Mouse (Mus musculus): ENCODE measurements around the gene Dnm3.

DNA sequence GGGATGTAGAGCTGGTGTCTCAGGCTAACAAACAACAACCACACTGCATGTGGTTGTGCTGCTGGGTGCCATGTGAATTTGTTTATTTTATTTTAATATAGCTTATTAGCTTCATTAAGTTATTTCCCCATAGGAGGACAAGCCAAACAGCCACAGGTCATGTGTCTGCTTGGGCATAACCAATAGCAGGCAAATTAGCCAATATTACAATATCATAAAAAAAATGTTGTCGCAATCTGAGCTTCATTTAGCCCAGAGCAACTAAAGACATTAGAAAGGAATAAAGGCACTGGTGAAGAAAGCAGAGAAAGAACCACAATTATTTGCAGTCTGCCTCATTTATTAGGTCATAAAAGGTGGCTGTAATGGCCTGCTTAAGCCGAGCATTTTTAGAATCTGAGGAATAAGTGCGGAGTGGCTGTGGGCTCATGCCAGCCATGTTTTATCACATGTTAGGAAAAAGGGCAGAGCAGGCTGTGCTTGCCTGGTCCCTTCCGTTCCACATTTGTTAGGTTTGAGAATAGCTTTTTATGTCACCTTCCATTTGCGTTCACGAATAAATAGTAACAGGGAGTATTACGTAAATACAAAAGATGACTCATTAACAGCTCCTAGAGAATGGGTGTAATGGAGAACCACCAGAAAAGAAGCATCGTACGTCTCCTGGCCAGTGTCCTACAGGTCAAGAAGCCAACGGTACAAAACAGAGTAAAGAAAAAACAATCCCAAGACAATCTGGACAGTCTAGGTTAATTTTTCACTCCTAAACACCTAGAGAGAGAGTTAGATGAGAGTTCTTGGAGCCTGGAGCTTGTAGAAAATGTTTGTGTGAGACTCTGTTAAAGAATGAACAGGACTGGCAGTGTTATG lies 376.6 kb downstream of the Dnm3 start:
- TF ChIP-seq POLR2A (IDR thresholded peaks at IDR 0.05; ENCODE audit: insufficient read length, low read depth) (no peak), POLR2AphosphoS2 (IDR thresholded peaks at IDR 0.05; ENCODE audit: insufficient read length, low read depth) (no peak), USF1 (IDR thresholded peaks at IDR 0.05; ENCODE audit: low read depth) (no peak), TCF12 (IDR thresholded peaks at IDR 0.05; ENCODE audit: insufficient read depth, poor library complexity, severe bottlenecking) (no peak), E2F4 (IDR thresholded peaks at IDR 0.05; ENCODE audit: insufficient read depth) (no peak), MAX (IDR thresholded peaks at IDR 0.05; ENCODE audit: low read depth) (no peak), MYOG (IDR thresholded peaks at IDR 0.05; ENCODE audit: control insufficient read depth in 1 of 3, insufficient read depth in 1 of 3, insufficient read length in 2 of 3, low read depth in 2 of 3) (no peak), REST (IDR thresholded peaks at IDR 0.05; ENCODE audit: insufficient read depth, insufficient read length) (no peak), CEBPB (IDR thresholded peaks at IDR 0.05; ENCODE audit: insufficient read depth, poor library complexity, severe bottlenecking) (peak; percentile 27; the same call in 1 of the 2 replicates)
